Mouse (Mus musculus) gastrocnemius, postnatal 14 days (tissue): ENCODE results near the gene Rnf215. TPM values are rescaled to one million over a fixed set of nuclear protein-coding genes. Genes with fewer than 3 reads are reported as not detected.
"Not testable (repeated sequence)": the region's sequence is repeated elsewhere in the genome, so short reads cannot be mapped to it uniquely, and the experiment has no call there.

Source experiments
- DNase-seq: peaks from one replicate; pipeline ENCODE4 v3.0.0; 2021; ENCODE audit warnings: mixed read lengths
- intact Hi-C: fragments of 180-260 bp; cut with DNase I; formaldehyde crosslinking; loops from one replicate; pipeline ENCODE4 v1.15.1; 2025; ENCODE audit warnings: low total_unique reads
- long read RNA-seq, 2 experiments: library from polyadenylated mRNA; stranded (forward); transcript quantifications; one replicate each; pipeline ENCODE4 v2.0.0; 2021
- total RNA-seq, 2 experiments: library from RNA; stranded (reverse); gene quantifications; 2 replicates each; pipeline ENCODE4 v1.2.3; 2021

Rnf215 gene
- 1 to 10 TPM; 6.3 to 8.7 TPM for total RNA-seq
- long read RNA-seq, experiment 1, transcript Rnf215-201 (9 exons, 1,874 nt): major isoform, 5 of 6 reads
- long read RNA-seq, experiment 1, partial matches to known transcripts: 0 of 6 reads
- long read RNA-seq, experiment 1, other reads (novel, unspliced or antisense): 1 of 6 reads
- long read RNA-seq, experiment 2, partial matches to known transcripts: 1 of 5 reads
- long read RNA-seq, experiment 2, other reads (novel, unspliced or antisense): 0 of 5 reads

DNA sequence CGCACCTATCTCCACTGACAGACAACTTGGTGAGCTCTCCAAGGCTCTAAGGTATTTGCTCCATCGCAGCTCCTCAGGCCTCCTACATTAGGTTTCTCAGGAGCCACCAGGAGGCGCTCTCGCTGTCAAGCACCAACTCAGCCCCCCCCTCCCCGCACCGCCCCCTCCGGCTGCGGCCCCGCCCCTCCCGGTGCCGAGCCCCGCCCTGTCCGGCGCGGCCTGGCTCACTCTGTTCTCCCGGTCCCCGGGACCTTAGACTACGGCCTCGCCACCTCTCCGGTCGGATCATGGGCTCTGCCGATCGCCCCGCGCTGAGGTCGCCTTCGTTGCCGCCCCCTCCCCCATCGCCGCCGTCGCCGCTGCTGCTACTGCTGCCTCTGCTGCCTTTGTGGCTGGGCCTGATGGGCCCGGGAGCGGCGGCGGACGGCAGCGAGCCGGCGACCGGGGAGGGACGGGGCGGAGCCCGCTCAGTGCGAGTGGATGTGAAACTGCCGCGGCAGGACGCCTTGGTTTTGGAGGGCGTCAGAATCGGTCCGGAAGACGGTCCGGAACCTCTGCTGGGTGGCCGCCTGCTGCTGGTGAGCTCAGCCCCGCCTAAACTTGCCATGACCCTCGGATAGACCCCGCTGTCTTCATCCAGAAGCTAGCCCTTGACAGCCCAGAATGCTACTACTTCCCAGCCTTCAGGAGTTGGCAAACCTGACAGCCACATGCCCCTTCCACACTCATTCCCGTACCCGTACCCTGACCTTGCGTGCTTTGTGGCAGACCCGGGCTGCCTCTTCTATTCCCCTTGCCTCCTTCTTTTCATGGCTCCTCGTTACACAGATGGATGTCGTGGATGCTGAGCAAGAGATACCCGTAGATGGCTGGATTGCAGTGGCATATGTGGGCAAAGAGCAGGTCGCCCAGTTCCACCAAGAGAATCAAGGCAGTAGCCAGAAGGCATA, at the start of gene Rnf215:
Rnf215 (plus strand) TSS at position 217 of the 950 bp plus-strand sequence.
- intact Hi-C loops: loop anchor here (2.0 to 10.0 kb wide), 2 partner anchors 84 to 290 kb away; partner anchors contain the start of gene Castor1
- peak; percentile 89 for DNase-seq

DNA sequence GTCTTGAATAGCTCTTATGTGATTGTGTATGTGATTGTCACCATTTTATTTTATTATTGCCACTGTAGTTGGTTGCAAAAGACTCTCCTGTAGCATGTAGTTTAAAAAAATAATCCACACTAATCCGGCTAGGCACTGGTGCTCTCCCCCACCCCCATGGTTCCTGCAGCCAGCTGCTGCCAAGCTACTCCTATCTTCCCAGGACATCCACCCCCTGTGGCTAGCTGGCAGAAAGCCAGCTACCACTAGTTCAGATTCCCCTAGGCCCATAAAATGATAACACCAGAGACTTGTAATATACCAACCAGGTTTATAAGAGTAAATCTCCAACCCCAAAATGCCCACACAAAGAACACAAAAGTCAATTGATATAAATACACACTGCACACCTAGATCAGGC, 48.8 kb upstream of the Rnf215 start:
- no peak for DNase-seq
- intact Hi-C loops: no loop called here

DNA sequence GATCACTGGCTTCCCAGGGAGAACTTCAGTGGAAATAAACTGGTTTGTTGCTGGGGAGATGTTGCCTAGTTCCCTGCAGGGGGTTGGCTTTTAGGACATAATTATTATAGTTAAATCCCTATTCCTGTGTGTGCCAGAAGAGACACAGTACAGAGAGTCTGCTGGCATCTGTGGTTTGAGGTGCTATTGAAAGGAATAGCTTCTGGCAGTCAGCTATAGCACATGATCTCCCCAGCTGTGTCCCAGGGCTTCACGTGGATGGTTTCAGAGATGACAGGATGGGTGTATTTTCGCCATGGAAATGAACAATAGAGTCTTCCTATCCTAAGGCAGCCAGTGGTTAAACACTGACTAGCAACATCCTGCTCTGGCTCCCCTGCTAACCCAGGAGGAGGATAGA, 47.7 kb upstream of the Rnf215 start:
- intact Hi-C loops: no loop called here
- no peak for DNase-seq

DNA sequence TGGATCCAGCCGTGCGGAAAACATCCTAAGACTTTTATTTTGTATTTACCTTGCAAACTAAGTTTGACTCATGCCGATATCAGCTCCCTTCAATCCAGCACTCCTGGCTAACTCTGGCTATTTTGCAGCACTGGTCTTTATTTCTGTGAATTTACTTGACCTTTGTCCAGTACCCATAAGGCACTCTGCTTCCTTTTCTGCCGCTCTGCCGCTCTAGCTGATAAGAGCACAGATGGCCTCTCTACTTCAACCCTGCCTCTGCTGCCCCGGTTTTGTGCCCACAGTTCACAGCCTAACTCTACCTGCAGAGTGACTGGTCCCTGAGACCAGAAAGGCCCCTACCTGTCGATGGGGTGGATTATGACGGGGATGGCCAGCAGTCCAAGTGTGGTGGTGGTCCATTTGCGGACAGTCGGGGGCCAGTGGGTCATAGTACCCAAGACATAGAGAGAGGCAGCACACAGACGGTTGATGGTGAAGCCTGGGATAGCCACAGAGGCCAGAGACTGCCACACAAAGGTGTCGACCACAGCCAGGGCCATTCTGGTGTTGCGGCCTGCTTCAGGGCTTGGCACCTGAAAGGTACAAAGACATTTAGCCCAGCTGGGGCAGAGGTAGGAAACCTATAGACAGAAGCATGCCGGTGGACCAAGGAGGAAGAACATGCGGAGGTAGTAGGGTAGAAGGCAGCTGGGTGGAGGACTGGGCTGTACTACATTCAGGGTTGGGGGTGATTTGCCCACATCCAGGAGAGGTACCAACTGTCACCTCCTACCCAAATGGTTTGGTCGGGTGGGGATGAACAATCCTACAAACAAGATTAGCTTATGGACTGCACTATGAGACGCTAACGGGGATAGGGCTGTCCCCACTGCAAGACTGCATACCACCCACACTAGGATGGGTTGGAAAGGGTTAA, 41.3 kb upstream of the Rnf215 start:
- intact Hi-C loops: no loop called here
- no peak for DNase-seq

DNA sequence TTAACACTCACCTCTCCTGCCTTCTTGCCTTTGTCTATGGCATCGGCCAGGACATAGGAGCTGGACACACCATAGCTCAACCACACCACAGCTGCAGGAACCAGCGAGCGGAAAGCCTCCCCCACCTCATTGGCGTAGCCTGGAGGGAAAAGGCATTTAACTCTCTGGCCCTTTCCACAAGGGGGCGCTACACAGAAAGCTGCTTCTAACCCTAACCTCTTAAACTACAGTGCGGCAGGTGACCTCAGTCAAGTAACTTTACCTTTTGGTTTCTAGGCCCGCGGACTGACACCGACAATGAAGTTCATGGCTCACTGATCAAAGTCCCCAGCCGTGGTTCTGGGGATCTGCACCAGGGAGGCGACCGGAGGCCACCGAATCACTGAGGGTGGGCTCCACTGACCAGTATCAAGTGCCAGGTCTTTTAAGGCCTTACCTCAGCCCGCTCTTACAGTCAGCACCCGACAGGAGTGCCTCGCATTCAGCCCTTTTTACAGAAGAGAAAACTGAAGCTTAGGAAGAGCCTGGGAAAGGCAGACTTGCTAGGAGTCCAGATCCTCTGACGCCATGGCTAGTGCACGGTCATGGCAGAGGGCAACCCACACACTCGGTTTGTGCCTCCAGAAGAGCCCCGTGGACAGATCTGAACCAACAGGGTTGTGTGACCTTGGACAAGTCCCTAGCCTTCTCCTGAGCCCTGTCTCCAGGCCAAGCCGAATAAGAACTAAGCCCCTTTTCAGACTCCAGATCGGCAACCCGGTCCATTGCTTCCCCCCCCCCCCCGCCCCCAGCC, 40.4 kb upstream of the Rnf215 start:
- DNase-seq: peak; percentile 50
- intact Hi-C loops: no loop called here

DNA sequence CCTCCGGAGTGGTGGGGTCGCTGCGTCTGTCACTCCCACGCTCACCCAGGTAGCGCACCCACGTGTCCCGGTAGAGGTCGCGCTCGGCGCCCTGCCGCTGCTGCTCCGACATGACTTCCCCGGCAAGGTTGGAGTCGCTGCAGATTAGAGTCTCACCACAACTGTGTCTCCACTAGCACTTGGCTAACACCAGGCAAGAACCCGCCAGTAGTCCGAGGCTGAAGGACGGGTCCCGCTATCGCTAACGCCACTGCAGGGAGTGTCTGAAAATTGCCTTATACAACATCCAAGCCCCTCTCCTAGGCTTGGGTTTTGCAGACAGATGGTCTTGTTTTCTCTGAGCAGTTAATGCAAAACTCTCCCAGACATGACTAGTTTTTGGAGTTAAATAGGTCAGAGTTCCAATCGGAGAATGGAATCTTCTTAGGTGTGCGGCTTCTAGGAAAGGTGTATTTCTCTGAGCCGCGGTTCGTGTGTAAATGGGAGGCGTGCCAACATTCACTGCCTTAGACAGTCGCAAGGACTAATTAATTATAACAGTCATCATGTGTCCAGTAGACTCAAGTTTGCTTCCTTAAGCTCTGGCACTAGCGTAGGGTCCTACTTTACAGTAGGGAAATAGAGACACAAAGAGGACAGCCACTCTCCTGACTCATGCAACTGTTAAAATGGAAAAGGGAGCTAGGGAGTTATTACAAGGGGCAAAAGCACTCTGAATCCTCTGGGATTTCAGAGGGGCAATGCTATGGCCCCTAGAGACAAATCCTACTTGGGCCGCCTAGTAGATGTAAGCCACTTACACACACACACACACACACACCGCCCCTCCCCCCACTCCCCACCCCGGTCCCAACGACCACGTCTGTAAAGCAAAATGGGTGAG, 39.6 kb upstream of the Rnf215 start, which contains the start of gene Mtfp1:
Mtfp1 (minus strand) TSS at position 275 of the 883 bp plus-strand sequence.
- peak; percentile 49 for DNase-seq
- intact Hi-C loops: no loop called here

DNA sequence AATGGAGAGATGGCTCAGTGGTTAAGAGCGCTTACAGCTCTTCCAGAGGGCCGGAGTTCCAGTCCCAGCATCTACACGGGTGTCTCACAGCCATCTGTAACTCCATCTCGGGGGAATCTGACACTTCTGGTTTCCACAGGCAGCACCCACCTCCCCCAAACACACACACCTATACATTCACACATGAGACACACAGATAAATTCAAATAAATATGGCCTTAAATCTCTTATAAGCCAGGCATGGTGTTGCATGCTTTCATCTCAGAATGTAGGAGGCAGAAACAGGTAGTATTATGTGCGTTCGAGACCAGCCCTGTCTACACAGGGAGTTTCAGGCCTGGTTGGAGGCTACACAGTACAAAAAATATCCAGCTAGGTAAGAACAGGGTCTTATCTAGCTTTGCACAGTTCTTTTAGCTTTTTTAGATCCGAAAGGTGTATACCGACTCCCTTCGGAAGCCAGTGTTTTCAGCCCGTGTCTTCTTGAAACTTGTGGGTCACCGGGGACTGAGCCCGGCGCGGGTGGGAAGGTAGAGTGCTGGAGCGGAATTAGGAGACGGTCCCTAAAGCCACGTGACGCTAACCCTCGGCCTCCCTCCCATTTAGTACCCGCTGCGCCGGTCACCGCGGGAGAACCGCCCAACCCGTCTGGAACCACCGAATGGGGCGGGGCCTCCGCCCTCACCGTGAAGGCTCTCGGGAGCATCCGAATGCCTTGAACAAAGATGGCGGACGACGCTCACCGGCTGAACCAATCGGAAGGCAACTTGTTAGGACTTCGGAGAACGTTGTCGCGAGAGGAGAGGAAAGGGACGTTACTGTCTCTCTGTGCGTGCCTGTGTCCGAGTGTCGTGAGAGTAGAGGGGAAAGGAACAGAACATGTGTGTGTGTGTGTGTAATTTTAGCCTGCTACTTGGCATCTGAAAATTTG, 38.7 kb upstream of the Rnf215 start:
- intact Hi-C loops: no loop called here
- peak; percentile 99 for DNase-seq

DNA sequence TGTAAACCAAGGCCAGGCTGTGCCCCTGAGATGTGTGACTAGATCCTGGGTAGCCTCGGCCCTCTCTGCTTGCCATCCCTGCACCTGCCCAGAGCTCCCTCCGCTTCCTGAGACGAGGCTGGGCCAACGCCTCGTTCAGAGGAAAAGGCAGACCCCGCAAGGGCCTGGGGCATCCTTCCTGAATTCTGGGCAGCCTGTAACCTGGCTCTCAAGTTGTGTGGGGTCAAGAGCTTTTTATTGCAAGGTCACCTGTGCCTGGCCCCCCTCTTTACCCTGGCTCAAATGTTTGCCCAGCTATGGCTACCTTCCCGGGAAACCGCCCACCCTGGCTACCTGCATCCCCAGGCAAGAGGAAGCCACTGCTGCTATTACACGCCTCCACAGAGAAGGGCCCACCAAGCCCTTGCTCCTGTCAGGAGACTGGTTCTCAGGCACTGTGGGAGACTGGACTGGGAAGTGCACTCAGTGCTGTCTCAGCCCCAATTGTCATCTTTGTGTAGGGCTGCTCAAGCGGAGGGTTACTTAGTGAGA, 37.8 kb upstream of the Rnf215 start:
- DNase-seq: no peak
- intact Hi-C loops: no loop called here

DNA sequence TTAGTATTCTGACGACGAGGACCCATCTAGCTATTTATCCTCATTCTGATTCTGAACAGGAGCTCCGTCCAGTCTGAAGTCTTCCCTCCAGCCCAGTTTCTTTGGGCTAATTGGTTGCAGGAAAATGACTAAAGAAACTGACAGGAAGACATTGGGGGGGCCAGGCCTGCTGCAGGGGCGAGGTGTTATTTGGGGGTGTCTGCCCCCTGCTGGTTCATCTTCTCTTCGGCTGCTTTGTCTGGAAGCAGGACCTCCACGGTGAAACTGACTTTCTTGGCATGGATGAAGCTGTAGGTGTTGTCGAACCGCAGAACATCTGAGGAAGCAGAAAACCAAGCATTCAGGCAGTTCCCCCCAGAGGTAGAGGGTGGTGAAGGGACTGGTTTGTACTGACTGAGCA, 36.9 kb upstream of the Rnf215 start:
- no peak for DNase-seq
- intact Hi-C loops: no loop called here

DNA sequence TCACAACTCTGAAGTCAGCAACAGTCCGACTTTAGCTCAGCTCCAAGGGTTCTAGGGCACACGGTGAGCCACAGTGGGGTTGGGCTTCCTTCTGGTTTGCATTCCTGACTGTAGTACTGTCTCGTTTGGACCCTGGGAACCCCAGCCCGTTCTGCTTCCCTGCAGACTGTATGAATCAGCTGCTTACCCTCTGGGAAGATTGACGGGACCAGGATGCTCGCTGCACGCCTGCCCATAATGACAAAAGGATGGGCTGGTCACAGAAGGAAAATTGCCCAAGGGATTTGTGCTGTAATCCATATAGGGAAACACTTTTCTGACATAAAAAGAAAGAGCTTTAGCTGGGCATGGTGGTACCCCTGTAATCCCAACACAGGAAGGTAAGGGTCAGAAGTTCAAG, 36.2 kb upstream of the Rnf215 start:
- intact Hi-C loops: no loop called here
- DNase-seq: no peak

DNA sequence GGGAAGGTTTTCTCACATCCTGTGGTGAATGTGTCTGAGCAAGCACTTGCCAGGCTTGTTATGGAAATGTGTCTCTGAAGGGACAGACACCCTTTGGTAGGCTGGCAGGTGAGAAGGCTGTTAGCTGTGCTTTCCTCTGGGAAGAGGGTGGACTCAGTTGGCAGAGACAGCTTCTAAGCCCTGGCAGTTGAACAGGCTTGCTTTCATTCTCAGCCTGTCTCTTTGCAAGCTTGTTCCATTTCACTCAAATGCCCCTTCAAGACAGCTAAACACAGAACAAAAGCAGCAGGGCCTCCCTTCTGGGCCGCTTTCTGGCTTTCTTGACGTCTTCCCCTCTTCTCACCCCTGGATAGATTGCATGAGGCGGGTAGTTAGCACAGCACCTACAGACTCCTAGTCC, 35.6 kb upstream of the Rnf215 start:
- intact Hi-C loops: no loop called here
- no peak for DNase-seq

DNA sequence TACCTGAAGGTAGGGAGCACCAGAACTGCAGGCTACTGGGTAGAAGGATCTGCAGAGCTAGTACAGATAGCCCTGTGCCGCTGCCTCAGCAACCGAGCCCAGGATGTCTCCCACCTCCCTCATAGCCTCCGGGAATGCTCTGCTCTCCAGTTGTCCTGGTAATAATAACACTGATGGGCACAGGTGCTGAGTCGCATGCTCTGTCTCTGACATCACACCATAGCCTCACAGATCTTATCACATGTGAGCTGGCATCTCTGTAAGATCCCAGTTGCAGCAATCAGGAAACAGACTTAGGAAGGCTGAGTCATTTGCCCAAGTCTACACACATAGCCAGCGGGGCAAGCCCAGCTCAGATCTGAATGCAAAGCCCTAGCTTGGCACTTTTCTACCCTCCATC, 33.2 kb upstream of the Rnf215 start:
- intact Hi-C loops: no loop called here

DNA sequence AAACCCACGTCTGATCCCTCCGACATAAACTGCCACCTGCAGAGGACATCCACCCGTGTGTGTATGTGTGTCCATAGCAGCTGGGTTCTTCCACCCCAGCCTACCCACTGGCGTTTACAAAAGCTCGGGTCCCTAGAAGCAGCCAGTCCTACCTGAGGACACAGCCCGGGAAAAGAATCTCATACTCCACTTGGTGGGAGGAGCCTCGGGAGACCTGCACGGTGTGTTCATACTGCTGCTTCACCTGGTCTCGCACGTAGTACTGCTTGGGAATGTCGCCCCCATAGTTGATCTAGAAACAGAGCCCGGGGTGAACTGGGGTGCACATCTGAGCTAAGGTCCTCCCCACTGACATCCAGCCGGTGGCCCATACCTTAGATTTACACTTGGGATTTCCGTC, 31.5 kb upstream of the Rnf215 start:
- no peak for DNase-seq
- intact Hi-C loops: no loop called here

More for the DNA sequence above, 33.2 kb upstream of the Rnf215 start:
- no peak for DNase-seq

DNA sequence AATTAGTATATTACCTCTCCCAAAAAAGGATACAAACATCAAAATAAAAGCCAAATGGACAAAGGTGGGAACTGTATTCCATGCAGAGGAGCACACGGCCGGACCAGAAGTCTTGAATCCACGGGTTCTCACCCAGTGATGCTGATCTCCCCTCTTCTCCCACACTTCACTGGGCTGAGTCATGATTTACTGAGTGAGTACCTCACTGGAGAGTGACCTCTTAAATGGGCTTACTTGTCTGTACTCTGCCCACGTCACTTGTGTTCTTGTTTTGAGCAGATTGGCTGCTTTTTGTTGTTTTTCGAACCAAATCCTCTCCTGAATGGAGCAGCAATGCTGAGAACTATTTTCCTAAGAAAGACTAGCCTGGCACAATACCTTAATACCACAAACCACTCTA, 30.0 kb upstream of the Rnf215 start:
- intact Hi-C loops: no loop called here
- no peak for DNase-seq

DNA sequence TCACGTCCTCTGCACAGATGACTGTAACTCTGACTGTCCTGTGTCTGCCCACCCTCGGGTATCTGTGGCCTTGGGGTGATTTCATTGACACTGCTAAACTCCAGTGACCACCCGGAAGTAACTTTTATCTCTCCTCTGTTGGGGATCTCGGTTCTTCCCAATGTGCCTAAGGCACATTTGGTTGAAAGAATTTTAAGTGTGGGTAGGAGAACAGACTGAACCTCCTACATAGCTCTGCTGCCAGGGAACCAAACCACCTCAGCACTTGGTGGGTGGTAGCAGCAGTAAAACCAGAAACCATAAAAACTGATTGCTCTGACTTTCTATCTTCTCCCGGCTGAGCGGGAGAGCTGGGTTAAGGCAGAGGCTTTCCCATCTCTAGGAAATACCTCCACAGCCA, 29.6 kb upstream of the Rnf215 start:
- no peak for DNase-seq
- intact Hi-C loops: no loop called here

DNA sequence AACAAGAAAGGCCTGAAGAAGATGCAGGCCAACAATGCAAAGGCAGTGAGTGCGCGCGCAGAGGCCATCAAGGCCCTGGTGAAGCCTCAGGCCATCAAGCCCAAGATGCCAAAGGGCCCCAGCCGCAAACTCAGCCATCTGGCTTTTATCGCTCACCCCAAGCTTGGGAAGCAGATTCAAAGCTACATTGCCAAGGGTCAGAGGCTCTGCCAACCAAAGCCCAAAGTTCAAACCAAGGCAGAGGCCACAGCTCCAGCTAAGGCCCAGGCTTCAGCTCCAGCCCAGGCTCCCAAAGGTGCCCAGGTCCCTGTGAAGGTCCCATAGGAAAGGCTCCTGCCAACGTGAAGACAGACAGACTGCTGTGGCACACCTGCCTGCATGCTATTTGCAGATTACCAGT, 27.1 kb upstream of the Rnf215 start:
- DNase-seq, intact Hi-C loops: not testable (repeated sequence)

DNA sequence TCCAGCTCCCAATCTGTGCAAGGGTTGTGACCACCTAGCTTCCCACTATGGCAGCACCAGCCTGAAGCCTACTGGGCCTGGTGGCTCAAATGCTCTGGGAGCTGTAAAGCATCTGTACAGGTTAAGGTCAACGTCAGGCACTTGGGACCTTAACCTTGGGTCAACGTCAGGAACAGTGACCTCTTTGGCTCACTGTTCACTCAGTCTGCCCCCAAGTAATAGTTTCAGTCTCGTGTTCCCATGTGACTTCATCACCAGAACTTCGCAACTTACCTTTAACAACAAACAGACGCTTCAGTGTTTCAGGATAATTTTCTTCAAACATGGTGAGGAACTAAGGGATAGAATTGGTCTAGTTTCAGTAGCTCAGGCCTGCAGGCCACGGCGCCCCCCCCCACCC, 26.3 kb upstream of the Rnf215 start:
- DNase-seq: no peak
- intact Hi-C loops: no loop called here
